Mouse (Mus musculus): Measurements from ENCODE around the gene N4bp2. TPM values are rescaled to one million over a fixed set of nuclear protein-coding genes. Genes with fewer than 3 reads are reported as not detected.

N4bp2 gene
- polyA plus RNA-seq, 1 experiment from 2014 or later: 10.5 TPM

DNA sequence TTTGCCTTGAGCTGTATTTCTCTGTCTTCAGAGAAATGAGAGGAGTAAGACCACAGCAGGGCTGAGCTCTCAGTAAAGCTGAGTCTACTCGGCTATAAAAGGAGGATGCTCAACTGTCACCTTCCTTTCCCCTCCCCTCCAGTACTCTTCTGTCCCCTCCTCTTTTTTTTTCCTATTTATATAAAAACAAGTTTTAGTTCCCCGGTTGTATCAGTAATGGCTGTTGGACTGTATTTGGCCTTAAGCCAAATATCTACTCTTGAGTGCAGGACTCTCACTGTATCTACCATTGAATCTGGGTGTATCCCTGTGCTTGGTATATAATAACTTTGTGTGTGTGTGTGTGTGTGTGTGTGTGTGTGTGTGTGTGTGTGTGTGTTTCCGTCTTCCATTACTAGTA lies 31.4 kb downstream of the N4bp2 start:
- peaks cover 21% of the 10 kb centered on the region for H3K36me3 ChIP-seq (ENCODE audit: control insufficient read depth, insufficient read depth)
- H3K27me3 ChIP-seq (ENCODE audit: control insufficient read depth, insufficient read depth, low read length): no peaks in the 10 kb centered on the region
- 71% methylated on average over 3 of the region's 3 CpGs for WGBS
- H3K4me2 ChIP-seq (ENCODE audit: low read depth, low read length): no peak overlapping the region
- no peak overlapping the region for H3K4me3 ChIP-seq (ENCODE audit: low read length)
- no peak for ATAC-seq (replicated peaks; ENCODE audit: extremely low read depth, insufficient read depth, low FRiP score)
- no peak overlapping the region for H3K27ac ChIP-seq (ENCODE audit: low read length)
- 0 out of 2 replicates have a peak, but pooled peaks cover 2% of the 10 kb centered on the region for H3K4me1 ChIP-seq (ENCODE audit: control insufficient read depth, insufficient read depth, low read length)
- no peaks in the 10 kb centered on the region for H3K9me3 ChIP-seq (replicated peaks; ENCODE audit: control insufficient read depth, low read length)
- no peak overlapping the region for H3K9ac ChIP-seq (ENCODE audit: low read length)

DNA sequence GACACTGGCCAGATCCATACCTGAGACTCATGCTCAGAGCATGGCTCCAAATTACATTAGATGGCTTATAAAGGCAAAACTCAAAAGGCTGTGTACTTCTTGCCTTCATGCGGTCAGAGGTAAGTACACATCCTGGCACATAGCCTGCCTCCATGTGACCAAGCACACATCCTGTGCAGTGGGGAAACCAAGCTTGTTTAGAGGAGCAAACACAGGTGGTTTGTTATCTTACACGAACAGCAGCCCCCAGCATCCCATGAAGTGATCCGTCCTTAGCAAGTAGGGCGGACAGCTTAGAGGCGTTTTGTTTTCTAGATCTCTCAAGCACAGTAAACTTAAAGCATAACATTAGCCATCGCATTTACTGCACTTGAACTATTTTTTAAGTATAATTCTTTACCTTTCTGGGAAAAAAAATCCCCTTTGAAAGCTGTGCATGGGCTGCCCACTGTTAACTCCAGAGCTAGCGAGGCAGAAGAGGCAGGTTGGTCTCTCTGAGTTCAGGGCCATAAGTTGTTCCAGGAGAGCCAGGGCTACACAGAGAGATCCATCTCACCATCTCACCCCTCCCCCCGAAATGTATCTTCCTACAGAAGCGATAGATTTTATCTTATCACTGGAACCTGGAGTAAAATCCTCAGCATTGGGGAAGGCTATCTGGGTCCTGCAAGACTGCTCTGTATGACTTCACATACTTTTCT lies 32.1 kb downstream of the N4bp2 start:
- Histone ChIP-seq H3K4me1 (ENCODE audit: control insufficient read depth, insufficient read depth, low read length) (0 out of 2 replicates have a peak, but pooled peaks cover 2% of the 10 kb centered on the region), H3K9ac (ENCODE audit: low read length) (no peak overlapping the region), H3K4me3 (ENCODE audit: low read length) (no peak overlapping the region), H3K27me3 (ENCODE audit: control insufficient read depth, insufficient read depth, low read length) (no peaks in the 10 kb centered on the region), H3K9me3 (replicated peaks; ENCODE audit: control insufficient read depth, low read length) (no peaks in the 10 kb centered on the region), H3K27ac (ENCODE audit: low read length) (no peak overlapping the region), H3K4me2 (ENCODE audit: low read depth, low read length) (no peak overlapping the region), H3K36me3 (ENCODE audit: control insufficient read depth, insufficient read depth) (peaks cover 17% of the 10 kb centered on the region)
- ATAC-seq (replicated peaks; ENCODE audit: extremely low read depth, insufficient read depth, low FRiP score): no peak
- 87% methylated on average over 9 of the region's 9 CpGs for WGBS

DNA sequence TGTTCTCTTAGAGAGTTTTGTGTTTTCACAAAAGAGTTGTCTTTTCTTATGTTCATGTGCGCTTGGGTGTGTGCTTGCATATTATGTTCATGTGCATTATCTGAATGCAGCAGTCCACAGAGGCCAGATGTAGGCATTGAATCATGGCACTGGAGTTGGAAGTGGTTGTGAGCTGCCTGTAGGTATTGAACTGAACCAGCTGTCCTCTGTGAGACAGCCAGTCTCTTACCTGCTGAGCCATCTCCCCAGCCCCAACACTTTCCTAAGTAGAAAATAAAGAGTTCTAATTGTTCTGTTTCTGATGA lies 32.6 kb downstream of the N4bp2 start:
- no peak overlapping the region for H3K27ac ChIP-seq (ENCODE audit: low read length)
- WGBS: 100% methylated on average over 1 of the region's 1 CpGs
- ATAC-seq (replicated peaks; ENCODE audit: extremely low read depth, insufficient read depth, low FRiP score): no peak
- no peaks in the 10 kb centered on the region for H3K27me3 ChIP-seq (ENCODE audit: control insufficient read depth, insufficient read depth, low read length)
- H3K9me3 ChIP-seq (replicated peaks; ENCODE audit: control insufficient read depth, low read length): no peaks in the 10 kb centered on the region
- H3K4me1 ChIP-seq (ENCODE audit: control insufficient read depth, insufficient read depth, low read length): 0 out of 2 replicates have a peak, but pooled peaks cover 2% of the 10 kb centered on the region
- no peak overlapping the region for H3K4me3 ChIP-seq (ENCODE audit: low read length)
- no peak overlapping the region for H3K4me2 ChIP-seq (ENCODE audit: low read depth, low read length)
- peaks cover 12% of the 10 kb centered on the region for H3K36me3 ChIP-seq (ENCODE audit: control insufficient read depth, insufficient read depth)
- no peak overlapping the region for H3K9ac ChIP-seq (ENCODE audit: low read length)

- no peak; the same call in 1 of the 2 replicates for ATAC-seq (replicated peaks; ENCODE audit: extremely low read depth, insufficient read depth, low FRiP score)
- peaks cover 29% of the 10 kb centered on the region for H3K36me3 ChIP-seq (ENCODE audit: control insufficient read depth, insufficient read depth)
- H3K27ac ChIP-seq (ENCODE audit: low read length): no peak overlapping the region
- H3K4me1 ChIP-seq (ENCODE audit: control insufficient read depth, insufficient read depth, low read length): no peaks in the 10 kb centered on the region
- H3K4me3 ChIP-seq (ENCODE audit: low read length): no peak overlapping the region
- WGBS: 73% methylated on average over 5 of the region's 5 CpGs
- no peak overlapping the region for H3K4me2 ChIP-seq (ENCODE audit: low read depth, low read length)
- H3K9me3 ChIP-seq (replicated peaks; ENCODE audit: control insufficient read depth, low read length): no peaks in the 10 kb centered on the region
- no peaks in the 10 kb centered on the region for H3K27me3 ChIP-seq (ENCODE audit: control insufficient read depth, insufficient read depth, low read length)
- H3K9ac ChIP-seq (ENCODE audit: low read length): no peak overlapping the region
Observed at GRCm38 (mm10) chr5:65823601-65824133, 60.3 kb downstream of the N4bp2 start.

DNA sequence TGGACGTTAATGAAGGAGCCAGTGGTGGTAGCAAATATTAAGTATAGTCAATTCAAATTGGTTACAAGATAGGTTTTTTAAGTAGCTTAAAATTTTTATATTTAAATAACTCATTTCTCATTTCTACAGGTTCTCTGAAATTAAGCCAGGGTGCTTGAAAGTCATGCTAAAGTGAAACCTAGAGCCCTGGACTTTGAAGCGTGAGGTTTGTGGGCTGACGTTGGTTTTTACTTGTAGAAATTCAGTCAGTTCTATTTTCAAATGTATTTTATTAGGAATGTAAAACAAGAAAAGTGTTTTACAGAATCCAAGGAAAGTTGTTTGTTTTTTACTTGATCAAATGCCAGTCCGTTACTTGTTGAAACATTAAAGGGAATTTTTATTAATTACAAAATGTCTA lies 63.2 kb downstream of the N4bp2 start:
- H3K4me3 ChIP-seq (ENCODE audit: low read length): no peak overlapping the region
- H3K36me3 ChIP-seq (ENCODE audit: control insufficient read depth, insufficient read depth): peaks cover 18% of the 10 kb centered on the region
- H3K27me3 ChIP-seq (ENCODE audit: control insufficient read depth, insufficient read depth, low read length): no peaks in the 10 kb centered on the region
- ATAC-seq (replicated peaks; ENCODE audit: extremely low read depth, insufficient read depth, low FRiP score): no peak
- no peak overlapping the region for H3K9ac ChIP-seq (ENCODE audit: low read length)
- no peaks in the 10 kb centered on the region for H3K9me3 ChIP-seq (replicated peaks; ENCODE audit: control insufficient read depth, low read length)
- WGBS: 90% methylated on average over 4 of the region's 4 CpGs
- H3K4me1 ChIP-seq (ENCODE audit: control insufficient read depth, insufficient read depth, low read length): no peaks in the 10 kb centered on the region
- H3K27ac ChIP-seq (ENCODE audit: low read length): no peak overlapping the region
- H3K4me2 ChIP-seq (ENCODE audit: low read depth, low read length): no peak overlapping the region

- Histone ChIP-seq H3K27ac (ENCODE audit: low read length) (no peak overlapping the region), H3K4me3 (ENCODE audit: low read length) (no peak overlapping the region), H3K27me3 (ENCODE audit: control insufficient read depth, insufficient read depth, low read length) (no peaks in the 10 kb centered on the region), H3K4me2 (ENCODE audit: low read depth, low read length) (no peak overlapping the region), H3K9me3 (replicated peaks; ENCODE audit: control insufficient read depth, low read length) (no peaks in the 10 kb centered on the region), H3K36me3 (ENCODE audit: control insufficient read depth, insufficient read depth) (peaks cover 14% of the 10 kb centered on the region), H3K4me1 (ENCODE audit: control insufficient read depth, insufficient read depth, low read length) (no peaks in the 10 kb centered on the region), H3K9ac (ENCODE audit: low read length) (no peak overlapping the region)
- ATAC-seq (replicated peaks; ENCODE audit: extremely low read depth, insufficient read depth, low FRiP score): no peak
- 89% methylated on average over 8 of the region's 8 CpGs for WGBS
Observed at GRCm38 (mm10) chr5:65827102-65827501, 63.8 kb downstream of the N4bp2 start.

DNA sequence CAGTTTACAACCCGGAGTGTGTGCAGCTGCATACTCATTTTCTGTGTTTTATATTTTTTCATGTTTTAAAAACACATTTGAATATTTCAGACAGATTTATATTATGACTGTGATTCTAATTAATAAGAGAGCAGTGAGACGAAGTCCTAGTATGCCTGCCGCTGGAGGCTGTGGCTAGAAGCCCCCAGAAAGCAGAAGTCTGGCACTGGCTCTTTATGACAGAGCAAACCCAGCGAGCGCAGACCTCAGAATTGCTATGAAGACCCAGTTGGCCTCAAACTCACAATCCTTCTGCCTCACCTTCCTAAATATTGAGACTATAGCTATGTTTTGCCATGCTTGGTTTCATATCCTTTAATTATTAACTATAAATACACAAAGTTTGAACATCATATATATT lies 64.9 kb downstream of the N4bp2 start:
- ATAC-seq (replicated peaks; ENCODE audit: extremely low read depth, insufficient read depth, low FRiP score): no peak
- Histone ChIP-seq H3K27me3 (ENCODE audit: control insufficient read depth, insufficient read depth, low read length) (no peaks in the 10 kb centered on the region), H3K36me3 (ENCODE audit: control insufficient read depth, insufficient read depth) (peaks cover 6% of the 10 kb centered on the region), H3K9me3 (replicated peaks; ENCODE audit: control insufficient read depth, low read length) (no peaks in the 10 kb centered on the region), H3K9ac (ENCODE audit: low read length) (no peak overlapping the region), H3K4me1 (ENCODE audit: control insufficient read depth, insufficient read depth, low read length) (no peaks in the 10 kb centered on the region), H3K4me3 (ENCODE audit: low read length) (no peak overlapping the region), H3K4me2 (ENCODE audit: low read depth, low read length) (no peak overlapping the region), H3K27ac (ENCODE audit: low read length) (no peak overlapping the region)
- WGBS: 90% methylated on average over 5 of the region's 5 CpGs

GRCm38 (mm10) chr5:65829059-65829458 lies 65.7 kb downstream of the N4bp2 start:
- Histone ChIP-seq H3K36me3 (ENCODE audit: control insufficient read depth, insufficient read depth) (peaks cover 6% of the 10 kb centered on the region), H3K9me3 (replicated peaks; ENCODE audit: control insufficient read depth, low read length) (no peaks in the 10 kb centered on the region), H3K4me2 (ENCODE audit: low read depth, low read length) (no peak overlapping the region), H3K27ac (ENCODE audit: low read length) (no peak overlapping the region; the same call in 1 of the 2 replicates), H3K4me3 (ENCODE audit: low read length) (no peak overlapping the region), H3K9ac (ENCODE audit: low read length) (no peak overlapping the region), H3K4me1 (ENCODE audit: control insufficient read depth, insufficient read depth, low read length) (no peaks in the 10 kb centered on the region), H3K27me3 (ENCODE audit: control insufficient read depth, insufficient read depth, low read length) (no peaks in the 10 kb centered on the region)
- ATAC-seq (replicated peaks; ENCODE audit: extremely low read depth, insufficient read depth, low FRiP score): no peak
- 79% methylated on average over 2 of the region's 2 CpGs for WGBS

- Histone ChIP-seq H3K4me2 (ENCODE audit: low read depth, low read length) (no peak overlapping the region), H3K4me3 (ENCODE audit: low read length) (no peak overlapping the region), H3K9me3 (replicated peaks; ENCODE audit: control insufficient read depth, low read length) (no peaks in the 10 kb centered on the region), H3K9ac (ENCODE audit: low read length) (no peak overlapping the region), H3K4me1 (ENCODE audit: control insufficient read depth, insufficient read depth, low read length) (no peaks in the 10 kb centered on the region), H3K27ac (ENCODE audit: low read length) (no peak overlapping the region), H3K36me3 (ENCODE audit: control insufficient read depth, insufficient read depth) (peaks cover 2% of the 10 kb centered on the region; the same call in 1 of the 2 replicates), H3K27me3 (ENCODE audit: control insufficient read depth, insufficient read depth, low read length) (no peaks in the 10 kb centered on the region)
- 75% methylated on average over 11 of the region's 11 CpGs for WGBS
- ATAC-seq (replicated peaks; ENCODE audit: extremely low read depth, insufficient read depth, low FRiP score): 0 out of 2 replicates have a peak, but pooled peaks have one; percentile 23
Observed at GRCm38 (mm10) chr5:65831917-65832618, 68.7 kb downstream of the N4bp2 start.
